Mouse (Mus musculus) spleen, postnatal 14 days (tissue): ENCODE data around the gene Dnlz.

ENCODE experiments used
- DNase-seq, 2 experiments: peaks; one replicate each; pipeline ENCODE4 v3.0.0; 2021 to 2022; ENCODE audit warnings: low spot score in 2 of 2

Gene Dnlz

DNA sequence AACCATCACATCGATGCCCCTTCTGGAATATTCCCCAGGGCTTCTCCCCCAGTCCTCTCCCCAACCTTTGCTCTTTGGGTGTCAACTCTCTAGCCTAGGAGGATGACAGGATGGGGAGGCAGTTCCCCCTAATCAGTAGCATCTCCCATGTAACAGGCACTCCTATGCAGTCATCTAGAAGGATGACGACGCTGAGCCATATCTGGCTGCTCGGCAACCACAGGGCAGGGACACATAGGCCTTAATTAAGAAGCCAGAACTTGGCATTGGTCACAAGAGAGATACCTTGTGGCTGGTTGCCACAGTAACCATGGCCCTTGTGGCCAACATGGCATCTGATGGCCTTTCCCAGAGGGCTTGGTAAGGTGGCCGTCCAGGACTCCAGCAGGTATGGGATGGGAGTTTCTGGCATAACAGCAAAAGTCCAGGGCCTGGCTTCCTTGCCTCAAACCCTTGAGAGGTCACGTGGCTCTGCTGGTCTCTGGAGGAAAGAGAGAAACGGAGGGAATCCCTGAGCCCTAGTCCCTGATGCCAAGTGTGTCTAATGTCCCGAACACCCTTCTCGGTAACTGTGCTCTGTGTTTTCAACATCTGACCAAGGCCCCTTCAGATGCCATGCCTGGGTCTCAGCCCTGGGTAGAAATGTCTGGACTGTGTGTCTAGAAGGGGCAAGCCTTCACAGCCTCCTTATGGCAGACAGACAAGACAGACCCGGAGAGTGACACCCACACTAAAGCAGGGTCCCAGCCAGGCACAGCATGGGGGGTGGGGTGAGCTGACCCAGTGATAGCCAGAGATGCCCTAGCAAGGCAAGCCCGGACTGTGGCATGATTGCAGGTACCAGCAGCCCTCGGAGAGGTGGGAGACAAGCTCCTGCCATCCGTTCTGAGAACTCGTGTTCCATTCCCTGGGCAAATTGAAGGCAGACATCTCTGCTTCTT is 31.4 kb downstream of the Dnlz start:
- no peak for DNase-seq

DNA sequence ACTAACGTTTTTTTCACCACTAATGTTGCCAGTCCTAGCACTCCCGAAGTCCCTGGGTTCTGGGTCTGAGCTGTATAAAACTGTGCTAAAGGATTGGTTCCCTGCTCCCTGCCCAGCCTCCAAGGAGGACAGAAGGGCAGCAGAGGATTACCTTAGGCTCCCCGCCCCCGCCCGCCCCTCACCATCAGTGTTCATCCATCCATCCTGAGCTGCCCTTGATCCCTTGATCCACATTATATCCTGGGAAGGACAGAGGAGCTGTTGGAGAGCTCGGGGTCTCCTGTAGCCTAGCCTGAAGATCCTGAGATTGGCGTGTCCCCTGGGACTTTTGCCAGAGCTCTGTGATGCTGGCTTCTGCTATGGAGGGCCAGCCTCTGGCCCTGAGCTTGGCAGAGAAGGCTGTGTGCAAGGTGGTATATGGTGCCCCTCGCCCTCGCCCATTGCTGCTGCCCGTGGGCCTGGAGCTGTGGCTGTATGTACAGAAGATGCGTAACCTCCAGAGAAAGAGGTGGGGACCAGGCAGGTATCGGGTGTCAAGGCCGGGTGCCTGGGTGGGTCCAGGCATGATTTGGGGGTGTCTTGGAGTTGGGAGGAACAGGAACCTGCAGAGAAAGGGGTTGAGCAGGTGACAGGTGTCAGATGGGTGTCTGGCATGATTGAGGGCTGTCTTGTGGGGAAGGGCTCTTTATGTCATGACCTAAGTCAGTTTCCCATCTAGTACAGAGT is 32.2 kb downstream of the Dnlz start:
- DNase-seq = no peak

DNA sequence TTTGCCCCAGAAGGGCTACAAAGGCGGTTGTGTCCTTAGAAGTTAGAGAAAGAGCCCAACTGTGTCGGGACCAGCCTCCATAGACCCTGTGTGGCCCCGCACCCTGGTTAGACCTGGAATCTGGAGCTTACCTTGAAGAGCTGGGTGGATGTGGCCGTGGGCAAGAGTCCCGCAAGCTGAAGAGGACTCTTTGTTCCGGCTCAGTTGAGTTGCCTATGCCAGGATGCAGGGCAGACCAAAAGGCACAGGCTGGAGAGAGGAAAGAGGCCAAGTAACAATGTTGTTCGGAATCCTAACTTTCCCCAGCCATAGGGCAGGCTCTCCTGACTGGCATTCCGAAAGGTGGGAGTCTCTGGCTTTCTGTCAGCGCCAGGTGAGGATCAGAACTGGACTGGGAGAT is 32.8 kb downstream of the Dnlz start:
- DNase-seq = no peak

DNA sequence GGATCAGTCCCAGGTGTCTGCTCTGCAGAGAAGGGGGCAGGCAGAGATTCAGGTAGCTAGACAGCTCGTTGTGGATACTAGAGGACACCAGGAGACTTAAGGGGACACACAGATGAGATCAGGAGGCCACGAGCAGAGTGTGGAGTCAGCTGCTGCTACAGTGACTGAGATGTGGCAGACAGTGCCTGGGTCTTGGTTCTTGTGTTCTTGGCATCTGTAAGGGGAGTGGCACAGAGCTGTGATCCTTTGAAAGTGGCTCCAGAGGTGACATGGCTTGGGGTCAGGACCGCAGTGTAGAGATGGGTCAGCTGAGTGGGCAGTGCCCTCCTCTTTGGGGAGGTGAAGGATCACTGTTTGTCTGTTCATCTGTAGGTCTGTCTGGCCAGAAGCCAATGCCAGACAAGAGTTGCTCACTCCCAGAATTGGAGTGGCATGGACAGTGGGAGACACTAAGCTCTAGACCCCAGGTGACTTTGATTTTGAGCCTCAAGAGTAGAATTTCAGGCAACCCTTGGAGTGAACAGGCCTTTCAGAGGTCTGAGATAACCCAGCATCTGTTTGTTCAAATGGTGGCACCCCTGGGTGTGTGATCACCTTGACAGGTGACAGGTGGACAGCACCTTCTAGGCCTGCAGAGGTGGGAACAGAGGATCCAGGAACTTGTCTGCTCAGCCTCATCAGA is 33.8 kb downstream of the Dnlz start:
- DNase-seq = no peak

DNA sequence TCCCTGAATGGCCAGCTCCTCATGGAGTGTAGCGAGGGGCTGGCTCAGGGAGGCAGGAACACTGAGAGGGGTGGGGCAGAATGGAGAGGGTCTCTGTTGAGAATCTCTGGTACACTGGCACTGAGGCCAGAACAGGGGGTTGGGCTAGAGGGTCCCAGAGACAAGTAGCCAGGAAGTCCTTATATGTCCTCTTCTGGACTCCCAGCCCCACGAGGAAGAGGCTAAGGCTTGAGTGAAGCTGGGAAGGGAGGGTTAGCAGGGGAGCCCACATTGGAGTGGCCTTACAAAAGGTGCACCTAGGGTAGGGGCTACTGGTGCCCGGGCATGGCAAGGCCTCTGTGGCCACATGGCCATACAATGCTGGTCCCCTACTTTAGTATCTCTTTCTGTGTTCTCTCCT is 34.5 kb downstream of the Dnlz start:
- no peak for DNase-seq

DNA sequence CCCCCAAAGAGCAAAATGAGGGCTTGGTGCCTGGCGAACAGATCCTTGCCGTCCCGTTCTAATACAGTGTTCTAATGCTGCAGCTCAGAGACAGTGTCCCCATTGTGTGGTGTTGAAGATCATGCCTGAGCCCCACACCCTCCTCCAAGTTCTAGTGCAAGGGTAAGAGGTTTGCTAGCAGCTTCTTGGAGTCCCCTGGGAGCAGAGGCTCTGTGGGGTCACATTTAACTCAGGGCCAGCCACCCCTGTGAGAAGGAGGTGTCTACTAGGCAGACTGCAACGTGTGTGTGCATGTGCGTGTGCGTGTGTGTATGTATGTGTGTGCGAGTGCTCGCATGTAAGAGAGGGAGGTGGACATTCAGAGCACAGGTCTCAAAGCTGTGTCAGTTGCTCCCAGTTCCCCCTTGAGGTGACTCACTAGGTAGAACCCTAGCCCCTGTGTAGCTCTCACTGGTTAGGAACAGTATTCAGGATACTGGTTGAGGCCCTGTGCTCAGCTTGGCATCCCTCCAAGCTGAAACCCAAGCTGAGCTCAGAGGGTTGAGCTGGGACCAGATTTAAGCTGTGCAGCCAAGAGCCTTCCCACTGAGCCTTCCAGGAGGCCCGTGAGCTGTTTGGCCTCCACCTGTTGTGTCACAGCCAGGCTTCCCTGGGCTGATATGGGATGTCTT is 35.2 kb downstream of the Dnlz start:
- DNase-seq = no peak

DNA sequence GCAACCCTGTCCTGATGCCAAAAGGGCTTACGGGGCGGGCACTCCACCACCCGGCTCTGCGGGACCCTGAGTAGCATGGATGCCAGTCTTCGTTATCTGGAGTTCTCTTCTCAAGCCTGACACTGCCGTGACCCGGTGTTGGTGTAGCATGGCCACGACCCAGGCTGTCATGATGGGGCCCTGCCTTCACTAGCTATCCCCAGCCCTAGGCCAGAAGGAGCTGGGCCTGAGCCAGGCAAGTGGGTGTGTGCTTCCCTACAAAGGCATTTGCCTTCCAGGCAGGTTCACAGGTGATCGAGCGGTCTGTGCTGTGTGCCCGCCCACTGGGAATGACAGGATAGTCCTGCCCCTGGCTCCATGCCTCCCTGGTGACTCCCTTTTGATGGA is 36.0 kb downstream of the Dnlz start:
- DNase-seq = no peak

DNA sequence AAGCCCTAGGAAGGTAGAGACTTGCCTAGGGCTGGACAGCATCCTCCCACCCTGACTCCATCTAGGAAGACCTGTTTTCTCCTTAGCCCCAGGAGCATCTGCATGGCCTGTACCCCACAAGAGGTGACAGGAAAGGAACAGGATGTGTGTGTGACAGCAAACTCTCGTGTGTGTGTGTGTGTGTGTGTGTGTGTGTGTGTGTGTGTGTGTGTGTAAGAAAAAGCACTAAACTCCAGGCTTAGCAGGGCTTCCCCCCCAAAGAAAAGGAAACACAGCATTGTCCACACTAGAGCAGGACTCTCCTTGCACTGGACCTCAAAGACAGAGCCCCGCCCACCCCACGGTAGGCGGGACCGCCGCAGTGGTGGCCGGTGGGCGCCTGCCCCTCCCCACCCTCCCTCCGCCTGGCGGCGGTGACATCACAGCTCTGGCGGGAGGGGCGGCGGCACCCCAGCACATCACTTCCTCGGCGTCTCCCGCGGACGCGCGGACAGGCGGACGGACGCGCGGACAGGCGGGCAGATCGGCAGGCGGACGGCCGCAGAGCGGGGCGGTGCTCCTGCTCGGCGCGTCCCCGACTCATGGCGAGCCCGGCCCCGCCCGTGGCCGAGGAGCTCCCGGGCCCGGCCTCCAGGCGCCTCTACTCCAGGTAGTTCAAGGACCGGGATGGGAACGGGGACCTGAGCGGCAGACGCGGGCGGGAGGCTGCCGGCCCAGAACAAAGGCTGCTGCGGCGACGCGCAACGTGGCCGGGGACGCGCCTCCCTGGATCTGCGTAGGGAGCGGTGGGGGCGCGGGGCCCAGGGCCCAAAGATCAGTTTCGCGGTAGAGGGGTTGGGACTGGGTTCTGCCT is 36.6 kb downstream of the Dnlz start, which contains the start of gene Gpsm1:
Gene Gpsm1 (plus strand): TSS at position 444 of the 853 bp plus-strand sequence.
- peak; percentile 25 to 51 for DNase-seq

DNA sequence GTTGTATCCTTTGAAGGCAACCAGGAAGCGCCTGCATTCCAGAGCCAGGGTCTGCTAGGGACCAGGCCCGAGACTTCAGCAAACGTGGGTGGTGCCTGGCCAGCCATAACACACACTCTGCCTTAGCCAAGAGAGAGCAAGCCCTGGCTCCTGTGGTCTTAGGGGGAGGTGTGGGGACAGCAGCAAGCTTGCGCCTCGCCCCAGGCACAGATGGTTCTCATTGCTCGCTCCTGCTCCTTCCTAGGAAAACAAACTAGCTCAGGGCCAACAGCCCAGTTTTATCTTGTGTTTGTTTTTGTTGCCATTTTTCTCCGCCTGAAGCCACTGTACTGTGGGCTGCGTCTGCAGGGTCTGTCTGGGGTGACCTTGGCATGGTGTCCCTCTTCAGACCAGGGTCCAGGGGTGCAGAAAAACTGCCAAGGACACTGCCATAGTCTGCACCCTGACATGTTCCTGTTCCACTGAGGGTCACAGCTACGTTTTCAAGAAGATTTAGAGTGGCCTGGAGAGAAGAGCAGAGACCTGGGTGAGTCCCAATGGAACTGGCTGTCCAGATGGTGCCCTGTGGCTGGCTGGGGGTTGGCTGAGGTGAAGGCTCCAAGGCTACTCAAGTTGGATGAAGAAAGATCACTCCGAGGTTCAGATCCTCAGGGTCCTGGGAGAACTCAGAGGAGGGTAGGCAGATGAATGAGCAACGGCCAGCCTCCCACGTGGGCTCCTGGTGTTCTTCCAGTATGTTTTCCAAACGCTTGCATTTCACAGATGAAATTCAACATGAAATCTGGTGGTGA is 37.4 kb downstream of the Dnlz start:
- no peak for DNase-seq

DNA sequence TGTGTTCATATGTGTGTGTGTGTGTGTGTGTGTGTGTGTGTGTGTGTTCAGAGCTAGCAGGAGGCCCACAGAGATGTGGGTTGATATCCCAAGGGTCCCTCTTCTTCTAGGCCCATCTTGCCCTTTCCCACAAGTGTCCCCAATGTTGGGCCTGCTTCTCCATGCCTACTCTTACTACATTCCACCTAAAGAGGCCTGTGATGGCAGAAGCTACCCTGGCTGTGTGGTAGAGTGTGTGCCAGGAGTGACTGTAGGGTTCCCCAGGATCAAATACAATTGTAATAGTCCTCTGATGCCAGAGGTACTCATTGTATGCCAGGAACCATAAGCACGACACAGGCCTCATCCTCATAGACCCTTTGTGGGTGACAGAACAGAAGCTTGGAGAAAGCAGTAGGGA is 38.5 kb downstream of the Dnlz start:
- DNase-seq = no peak

DNA sequence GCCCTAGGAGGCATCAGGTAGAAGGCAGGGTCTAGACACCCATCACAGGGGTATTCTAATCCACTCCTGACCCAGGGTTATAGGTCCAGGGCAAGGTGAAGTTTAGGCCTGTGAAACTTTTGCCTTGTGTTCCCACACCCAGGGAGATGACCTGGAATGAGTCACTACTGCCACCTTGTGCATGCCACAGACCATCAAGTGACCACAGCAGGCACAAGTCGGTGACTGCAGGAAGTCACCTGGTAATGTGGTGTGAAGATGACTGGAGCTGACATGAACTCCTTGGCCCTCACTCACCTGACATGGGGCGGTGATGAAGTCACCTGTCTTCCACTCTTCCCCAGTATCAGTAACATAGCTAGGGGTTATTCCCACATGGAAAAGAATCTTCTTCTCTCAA is 39.1 kb downstream of the Dnlz start:
- no peak for DNase-seq

DNA sequence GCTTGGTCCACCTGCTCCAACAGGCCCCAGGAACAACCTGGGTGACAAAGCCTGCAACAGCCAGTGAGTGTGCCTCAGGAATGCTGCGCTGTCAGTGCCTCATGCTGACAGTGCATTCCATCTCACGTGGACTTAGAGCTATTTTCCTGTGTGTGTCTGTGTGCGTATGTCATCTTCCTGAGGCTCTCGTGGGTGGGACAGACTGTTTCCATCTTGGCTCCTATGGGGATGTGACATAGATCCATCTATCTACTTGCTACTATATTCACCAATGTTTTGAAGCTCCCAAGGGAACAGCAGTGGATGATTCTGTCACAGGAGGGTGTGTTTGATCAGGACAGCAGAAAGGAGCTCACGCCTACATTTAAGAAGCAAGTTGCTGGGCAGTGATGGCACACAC is 40.0 kb downstream of the Dnlz start:
- no peak for DNase-seq

DNA sequence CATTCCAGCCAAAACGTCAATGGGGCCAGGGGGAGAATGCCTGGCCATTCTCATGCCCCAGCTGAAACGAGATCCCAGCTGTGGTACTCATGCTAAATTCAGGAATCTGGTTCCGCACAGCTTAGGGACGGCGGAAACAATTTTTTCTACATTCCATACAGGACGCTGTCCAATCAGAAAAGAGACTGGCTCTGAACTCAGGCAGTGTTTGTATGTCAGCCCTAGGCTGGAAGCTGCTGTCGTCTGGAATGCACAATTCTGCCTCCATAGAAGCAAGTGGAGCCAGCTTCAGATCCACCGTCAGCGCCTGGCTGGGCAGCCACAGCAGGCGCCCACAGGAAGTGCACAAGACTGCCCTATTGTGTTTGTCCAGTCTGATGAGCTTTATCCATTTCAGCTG is 42.2 kb downstream of the Dnlz start:
- DNase-seq = no peak

DNA sequence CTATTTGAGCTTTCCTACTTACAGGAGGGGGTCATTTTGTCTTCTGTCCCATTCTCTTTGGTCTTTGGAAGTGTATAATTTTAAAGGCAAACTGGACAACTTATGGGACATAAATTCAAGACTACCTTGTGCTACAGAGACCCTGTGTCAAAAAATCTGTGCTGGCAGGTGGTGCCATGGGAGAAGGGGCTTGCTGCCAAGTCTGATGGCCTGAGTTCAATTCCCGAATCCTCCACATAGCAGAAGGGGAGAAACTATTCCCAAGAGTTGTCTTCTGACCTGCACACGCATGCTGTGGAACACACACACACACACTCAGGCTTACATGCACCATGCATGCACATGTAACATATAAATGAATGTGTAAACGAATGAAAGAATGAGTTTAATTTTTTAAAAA is 45.2 kb downstream of the Dnlz start:
- DNase-seq = no peak

DNA sequence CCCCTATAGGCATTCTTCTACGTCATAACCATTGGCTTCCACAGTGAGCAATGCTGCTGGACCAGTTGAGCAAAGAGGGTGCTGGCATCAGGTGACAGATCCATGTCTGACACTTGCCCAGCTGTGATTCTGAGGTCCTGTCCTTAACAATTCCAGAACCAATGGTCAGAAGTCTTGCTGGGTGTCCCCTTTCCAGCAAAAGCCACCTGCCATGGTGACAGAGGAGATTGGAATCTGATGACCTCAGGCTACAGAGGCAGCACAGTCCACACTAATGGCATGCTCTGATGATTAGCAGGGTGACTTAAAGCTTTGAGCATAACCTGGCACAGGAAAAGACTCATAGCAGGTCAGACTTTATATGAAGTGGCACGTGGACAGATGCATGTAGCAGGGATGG is 46.4 kb downstream of the Dnlz start:
- no peak for DNase-seq

DNA sequence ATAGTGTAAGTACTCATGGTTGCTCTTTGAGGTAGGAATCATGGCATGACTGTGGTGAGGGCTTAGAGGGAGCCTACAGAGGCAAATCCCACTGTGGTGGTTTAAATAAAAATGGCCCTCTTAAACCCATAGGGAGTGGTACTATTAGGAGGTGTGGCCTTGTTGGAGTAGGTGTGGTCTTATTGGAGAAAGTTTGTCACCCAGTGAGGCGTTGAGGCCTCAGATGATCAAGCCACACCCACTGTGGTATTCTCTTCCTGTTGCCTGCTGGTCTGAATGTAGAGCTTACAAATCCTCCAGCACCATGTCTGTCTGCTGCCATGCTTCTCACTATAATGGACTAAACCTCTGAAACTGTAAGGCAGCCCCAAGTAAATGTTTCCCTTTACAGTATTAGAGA is 47.2 kb downstream of the Dnlz start:
- no peak for DNase-seq

DNA sequence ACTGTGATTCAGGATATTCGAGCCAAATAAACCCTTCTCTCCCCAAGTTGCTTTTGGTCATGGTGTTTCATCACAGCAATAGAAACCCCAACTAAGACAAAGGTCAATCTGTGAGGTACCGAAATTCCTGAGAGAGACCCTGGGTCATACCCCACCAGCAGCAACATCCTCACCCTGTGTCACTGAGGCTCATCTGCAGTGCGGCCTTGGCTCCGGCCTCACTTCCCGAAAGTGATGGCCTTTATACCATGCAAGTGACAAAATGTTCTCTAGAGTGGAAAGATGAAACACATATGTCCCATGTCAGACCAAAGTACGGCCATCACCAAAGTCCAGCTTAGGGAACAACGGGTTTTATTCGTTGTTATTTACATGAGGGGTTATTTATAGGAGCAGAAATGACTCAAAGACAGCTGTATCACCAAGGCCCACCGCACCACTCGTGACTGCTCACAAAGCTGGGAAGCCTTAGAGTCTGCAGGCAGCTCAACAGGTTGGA is 49.9 kb downstream of the Dnlz start:
- DNase-seq = peak in 1 of 2 experiments; percentile 5

DNA sequence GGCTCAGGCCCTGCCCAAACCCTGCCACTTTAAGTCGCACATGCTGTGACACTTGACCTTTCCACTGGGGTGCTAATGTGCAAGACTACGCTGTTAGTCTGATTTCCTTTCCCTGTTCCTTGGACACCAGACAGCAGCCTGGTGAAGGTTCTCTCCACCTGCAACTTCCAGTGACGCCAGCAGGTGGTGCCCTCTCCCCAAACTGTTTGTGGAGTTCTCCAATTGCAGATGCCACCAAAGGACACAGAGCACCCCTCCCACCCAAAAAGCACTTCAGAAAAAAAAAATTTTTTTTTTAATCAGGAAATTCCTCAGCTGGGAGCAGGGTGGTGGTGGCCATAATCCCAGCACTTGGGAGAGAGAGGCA is 51.1 kb downstream of the Dnlz start:
- peak; percentile 46 to 76 for DNase-seq

DNA sequence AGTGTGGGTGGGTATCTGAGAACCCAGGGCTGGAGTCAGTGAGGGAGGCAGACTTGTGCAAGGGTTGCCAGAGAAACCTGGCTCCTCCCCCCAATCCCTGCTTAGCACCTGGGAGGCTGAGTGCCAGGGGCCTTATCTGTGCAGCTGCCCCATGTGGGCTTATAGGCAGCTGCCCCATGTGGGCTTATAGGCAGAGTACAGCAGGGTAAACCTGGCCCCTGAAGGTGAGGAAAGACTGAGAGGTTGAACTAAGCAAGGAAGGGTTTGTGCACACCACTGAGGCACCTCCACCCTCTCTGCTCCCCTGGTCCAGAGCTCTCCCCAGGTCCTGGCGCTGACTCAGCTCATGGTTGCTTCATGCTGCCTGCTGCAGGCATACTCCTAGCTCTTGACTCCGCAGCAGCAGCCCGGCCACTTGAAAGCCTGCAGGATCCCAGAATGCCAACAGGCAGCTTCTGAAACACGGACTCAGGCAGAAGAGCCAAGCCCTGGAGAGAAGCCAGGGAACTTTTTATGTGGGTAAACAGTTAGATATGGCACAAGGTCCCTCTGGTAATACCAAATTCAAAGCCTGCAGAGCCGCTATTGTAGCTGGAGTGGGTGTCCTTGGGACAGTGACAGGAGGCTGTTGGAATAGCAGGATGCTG is 51.6 kb downstream of the Dnlz start:
- no peak for DNase-seq

DNA sequence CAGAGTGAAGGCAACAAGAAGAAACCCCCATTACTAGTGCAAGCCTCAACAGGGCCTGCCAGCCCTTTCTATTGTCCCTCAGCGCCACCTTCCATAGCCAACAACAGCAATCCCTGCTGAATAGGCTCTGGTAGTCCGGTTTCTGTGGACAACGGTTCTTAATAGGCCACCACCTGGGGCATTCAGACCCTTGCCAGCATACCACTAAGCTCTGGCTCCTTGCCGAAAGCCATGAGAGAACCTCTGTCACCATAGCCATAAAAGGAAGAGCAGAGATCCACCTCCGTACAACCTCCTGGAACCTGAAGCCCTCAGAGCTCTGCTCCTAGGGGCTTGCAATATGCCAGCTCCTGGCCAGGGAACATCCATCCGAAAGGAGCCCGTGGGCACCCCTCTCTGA is 52.6 kb downstream of the Dnlz start:
- no peak for DNase-seq
